Mouse (Mus musculus): Measurements from ENCODE around the gene Lamb3. TPM values are rescaled to one million over a fixed set of nuclear protein-coding genes. Genes with fewer than 3 reads are reported as not detected.
"Not testable (repeated sequence)": the region's sequence is repeated elsewhere in the genome, so short reads cannot be mapped to it uniquely, and the experiment has no call there.

Gene Lamb3
- polyA plus RNA-seq, 1 experiment from 2014 or later = 4.3 TPM

DNA sequence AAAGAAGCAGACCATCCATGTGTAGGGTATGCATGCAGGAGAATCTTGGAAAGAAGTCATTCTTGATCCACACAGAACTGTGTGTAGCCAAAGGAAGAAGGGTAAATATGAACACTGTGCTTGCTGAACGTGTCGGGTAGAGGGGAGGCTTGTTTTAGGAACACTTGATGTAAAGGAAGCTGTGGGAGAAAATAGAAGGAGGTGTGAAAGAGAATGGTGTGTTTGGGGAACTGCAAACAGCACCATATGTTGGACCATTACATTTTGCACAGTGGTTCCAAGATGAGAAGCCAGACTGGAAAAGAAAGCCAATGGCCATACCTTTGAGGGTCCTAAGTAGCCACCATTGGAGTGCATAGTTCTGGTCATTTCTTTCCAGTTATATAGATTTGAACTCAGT lies 42.5 kb downstream of the Lamb3 start:
- Histone ChIP-seq H3K27me3 (replicated peaks; ENCODE audit: control insufficient read depth, insufficient read depth, low read length) (no peaks in the 10 kb centered on the region), H3K27ac (ENCODE audit: low read length) (no peak overlapping the region), H3K4me3 (ENCODE audit: low read length) (no peak overlapping the region), H3K9ac (ENCODE audit: low read depth, low read length) (no peak overlapping the region), H3K4me2 (ENCODE audit: low read depth, low read length) (no peak overlapping the region), H3K9me3 (ENCODE audit: control insufficient read depth, low read length) (no peaks in the 10 kb centered on the region), H3K36me3 (ENCODE audit: control insufficient read depth, insufficient read depth, low read length) (no peaks in the 10 kb centered on the region), H3K4me1 (ENCODE audit: control insufficient read depth, insufficient read depth, low read length) (no peaks in the 10 kb centered on the region)
- no peak for ATAC-seq
- 87% methylated on average over 2 of the region's 2 CpGs for WGBS

- Histone ChIP-seq H3K27ac (ENCODE audit: low read length) (no peak overlapping the region), H3K9me3 (ENCODE audit: control insufficient read depth, low read length) (no peaks in the 10 kb centered on the region), H3K9ac (ENCODE audit: low read depth, low read length) (no peak overlapping the region), H3K4me1 (ENCODE audit: control insufficient read depth, insufficient read depth, low read length) (no peaks in the 10 kb centered on the region), H3K27me3 (replicated peaks; ENCODE audit: control insufficient read depth, insufficient read depth, low read length) (no peaks in the 10 kb centered on the region), H3K4me3 (ENCODE audit: low read length) (no peak overlapping the region), H3K36me3 (ENCODE audit: control insufficient read depth, insufficient read depth, low read length) (no peaks in the 10 kb centered on the region), H3K4me2 (ENCODE audit: low read depth, low read length) (no peak overlapping the region)
- ATAC-seq = no peak
- 74% methylated on average over 7 of the region's 7 CpGs for WGBS
Observed at GRCm38 (mm10) chr1:193251386-193251785, 43.9 kb downstream of the Lamb3 start.

DNA sequence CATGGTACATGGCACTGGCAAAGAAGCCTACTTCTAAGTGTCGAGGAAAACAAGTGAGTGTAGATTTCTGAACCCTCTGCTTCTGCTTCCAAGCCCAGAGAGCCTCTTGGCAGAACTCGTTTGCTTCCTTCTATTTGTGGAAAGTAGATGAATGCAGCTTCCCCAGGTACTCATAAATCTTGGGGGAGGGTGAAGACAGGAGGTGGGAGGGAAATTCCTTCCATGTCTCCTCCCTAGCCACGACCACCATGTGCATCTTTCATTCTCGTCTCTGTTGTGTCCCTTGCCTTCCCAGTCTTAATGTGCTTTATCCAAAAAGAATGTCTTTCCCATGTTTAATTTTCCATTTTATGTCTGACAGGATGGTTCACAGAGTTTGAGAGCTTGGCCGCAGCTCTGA lies 45.1 kb downstream of the Lamb3 start:
- H3K4me2 ChIP-seq (ENCODE audit: low read depth, low read length) = no peak overlapping the region
- no peaks in the 10 kb centered on the region for H3K36me3 ChIP-seq (ENCODE audit: control insufficient read depth, insufficient read depth, low read length)

DNA sequence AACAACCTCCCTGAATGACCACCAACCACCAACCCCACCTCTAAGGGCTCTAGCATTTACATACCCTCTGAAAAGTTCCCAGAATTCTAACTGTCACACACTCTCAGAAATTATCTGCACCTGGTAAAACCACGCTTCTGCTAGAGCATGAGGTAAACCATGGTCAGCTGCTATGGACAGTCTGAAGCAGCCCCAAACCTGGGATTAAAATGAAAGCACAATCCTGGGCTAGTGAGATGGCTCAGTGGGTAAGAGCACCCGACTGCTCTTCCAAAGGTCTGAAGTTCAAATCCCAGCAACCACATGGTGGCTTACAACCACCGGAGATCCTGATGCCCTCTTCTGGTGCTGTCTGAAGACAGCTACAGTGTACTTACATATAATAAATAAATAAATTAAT lies 46.4 kb downstream of the Lamb3 start:
- 74% methylated on average over 3 of the region's 3 CpGs for WGBS
- H3K36me3 ChIP-seq (ENCODE audit: control insufficient read depth, insufficient read depth, low read length); H3K27ac ChIP-seq (ENCODE audit: low read length); H3K9ac ChIP-seq (ENCODE audit: low read depth, low read length); ATAC-seq; H3K27me3 ChIP-seq (replicated peaks; ENCODE audit: control insufficient read depth, insufficient read depth, low read length); H3K4me1 ChIP-seq (ENCODE audit: control insufficient read depth, insufficient read depth, low read length); H3K4me3 ChIP-seq (ENCODE audit: low read length); H3K4me2 ChIP-seq (ENCODE audit: low read depth, low read length); H3K9me3 ChIP-seq (ENCODE audit: control insufficient read depth, low read length): not testable (repeated sequence)

More for the DNA sequence above, 45.1 kb downstream of the Lamb3 start:
- Histone ChIP-seq H3K9ac (ENCODE audit: low read depth, low read length) (no peak overlapping the region), H3K9me3 (ENCODE audit: control insufficient read depth, low read length) (no peaks in the 10 kb centered on the region), H3K4me3 (ENCODE audit: low read length) (no peak overlapping the region), H3K27me3 (replicated peaks; ENCODE audit: control insufficient read depth, insufficient read depth, low read length) (no peaks in the 10 kb centered on the region), H3K27ac (ENCODE audit: low read length) (no peak overlapping the region), H3K4me1 (ENCODE audit: control insufficient read depth, insufficient read depth, low read length) (no peaks in the 10 kb centered on the region)
- WGBS = 18% methylated on average over 5 of the region's 5 CpGs
- peak; percentile 36; the same call in 1 of the 2 replicates for ATAC-seq

DNA sequence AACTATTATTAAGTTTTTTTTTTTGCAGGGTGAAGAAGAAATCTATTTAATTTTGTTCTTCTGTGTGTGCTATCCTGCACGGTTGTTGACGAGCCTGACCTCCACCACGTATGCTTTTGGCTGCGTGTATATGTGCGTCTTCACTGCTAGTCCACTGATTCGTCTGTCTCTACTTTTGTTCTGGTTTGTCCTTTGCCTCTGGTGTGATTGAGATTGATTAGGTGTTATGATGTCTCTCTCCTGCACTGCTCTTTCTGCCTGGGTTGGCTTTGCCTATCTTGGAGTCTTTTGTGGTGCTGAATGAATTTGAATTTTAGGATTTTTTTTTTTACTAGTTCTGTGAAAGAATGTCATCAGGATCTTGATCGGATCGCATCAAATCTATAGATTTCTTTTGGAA lies 47.5 kb downstream of the Lamb3 start:
- H3K4me1 ChIP-seq (ENCODE audit: control insufficient read depth, insufficient read depth, low read length) = no peaks in the 10 kb centered on the region
- H3K4me3 ChIP-seq (ENCODE audit: low read length) = no peak overlapping the region
- no peaks in the 10 kb centered on the region for H3K27me3 ChIP-seq (replicated peaks; ENCODE audit: control insufficient read depth, insufficient read depth, low read length)
- 62% methylated on average over 8 of the region's 8 CpGs for WGBS
- no peak for ATAC-seq
- no peak overlapping the region for H3K27ac ChIP-seq (ENCODE audit: low read length)
- H3K4me2 ChIP-seq (ENCODE audit: low read depth, low read length) = no peak overlapping the region
- H3K9me3 ChIP-seq (ENCODE audit: control insufficient read depth, low read length) = no peaks in the 10 kb centered on the region
- H3K9ac ChIP-seq (ENCODE audit: low read depth, low read length) = no peak overlapping the region
- H3K36me3 ChIP-seq (ENCODE audit: control insufficient read depth, insufficient read depth, low read length) = no peaks in the 10 kb centered on the region

DNA sequence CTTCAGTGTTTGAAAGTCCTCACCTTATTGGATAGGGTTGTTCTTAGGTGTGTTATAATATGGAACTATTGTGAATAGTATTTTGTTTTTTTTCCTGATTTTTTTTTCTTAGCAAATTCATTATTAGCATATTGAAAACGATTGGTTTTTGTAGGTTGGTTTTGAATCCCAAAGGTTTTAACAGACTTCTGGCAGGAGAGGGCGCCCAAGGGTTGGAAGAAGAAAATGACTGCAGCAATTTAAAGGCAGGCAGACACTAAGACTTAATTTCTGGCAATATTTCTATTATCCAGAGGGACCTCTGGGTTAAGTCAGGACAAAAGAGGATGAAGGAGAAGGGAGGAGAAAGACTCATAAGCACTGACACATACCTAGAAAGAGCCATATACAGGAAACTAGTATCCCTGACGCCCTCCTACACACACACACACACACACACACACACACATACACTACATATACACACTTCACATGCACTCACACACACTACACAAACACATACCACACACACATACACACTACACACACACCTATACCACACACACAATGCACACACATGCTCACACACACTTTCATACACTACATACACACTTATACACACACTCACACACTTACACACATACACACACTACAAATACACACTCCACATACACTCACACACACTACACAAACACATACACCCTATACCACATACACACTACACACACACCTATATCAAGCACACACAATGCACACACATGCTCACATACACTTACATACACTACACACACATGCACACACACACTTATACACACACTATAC lies 48.2 kb downstream of the Lamb3 start:
- ATAC-seq = peak; percentile 28; the same call in 1 of the 2 replicates
- H3K27ac ChIP-seq (ENCODE audit: low read length) = no peak overlapping the region
- no peaks in the 10 kb centered on the region for H3K4me1 ChIP-seq (ENCODE audit: control insufficient read depth, insufficient read depth, low read length)
- H3K36me3 ChIP-seq (ENCODE audit: control insufficient read depth, insufficient read depth, low read length) = no peaks in the 10 kb centered on the region
- no peak overlapping the region for H3K4me3 ChIP-seq (ENCODE audit: low read length)
- no peak overlapping the region for H3K4me2 ChIP-seq (ENCODE audit: low read depth, low read length)
- no peak overlapping the region for H3K9ac ChIP-seq (ENCODE audit: low read depth, low read length)
- H3K27me3 ChIP-seq (replicated peaks; ENCODE audit: control insufficient read depth, insufficient read depth, low read length) = no peaks in the 10 kb centered on the region
- WGBS = 25% methylated on average over 3 of the region's 3 CpGs
- no peaks in the 10 kb centered on the region for H3K9me3 ChIP-seq (ENCODE audit: control insufficient read depth, low read length)

GRCm38 (mm10) chr1:193256289-193256577 lies 48.7 kb downstream of the Lamb3 start:
- no peaks in the 10 kb centered on the region for H3K9me3 ChIP-seq (ENCODE audit: control insufficient read depth, low read length)
- no peaks in the 10 kb centered on the region for H3K4me1 ChIP-seq (ENCODE audit: control insufficient read depth, insufficient read depth, low read length)
- no peaks in the 10 kb centered on the region for H3K36me3 ChIP-seq (ENCODE audit: control insufficient read depth, insufficient read depth, low read length)
- no peaks in the 10 kb centered on the region for H3K27me3 ChIP-seq (replicated peaks; ENCODE audit: control insufficient read depth, insufficient read depth, low read length)
- H3K9ac ChIP-seq (ENCODE audit: low read depth, low read length) = no peak overlapping the region
- no peak overlapping the region for H3K4me3 ChIP-seq (ENCODE audit: low read length)
- H3K27ac ChIP-seq (ENCODE audit: low read length) = no peak overlapping the region
- no peak; the same call in 1 of the 2 replicates for ATAC-seq
- no peak overlapping the region for H3K4me2 ChIP-seq (ENCODE audit: low read depth, low read length)

GRCm38 (mm10) chr1:193256621-193257098 lies 49.2 kb downstream of the Lamb3 start:
- no peak overlapping the region for H3K27ac ChIP-seq (ENCODE audit: low read length)
- ATAC-seq = no peak

GRCm38 (mm10) chr1:193259559-193259958 lies 52.1 kb downstream of the Lamb3 start:
- Histone ChIP-seq H3K27me3 (replicated peaks; ENCODE audit: control insufficient read depth, insufficient read depth, low read length) (no peaks in the 10 kb centered on the region), H3K36me3 (ENCODE audit: control insufficient read depth, insufficient read depth, low read length) (no peaks in the 10 kb centered on the region), H3K27ac (ENCODE audit: low read length) (no peak overlapping the region), H3K4me3 (ENCODE audit: low read length) (no peak overlapping the region), H3K4me2 (ENCODE audit: low read depth, low read length) (no peak overlapping the region), H3K9ac (ENCODE audit: low read depth, low read length) (no peak overlapping the region), H3K4me1 (ENCODE audit: control insufficient read depth, insufficient read depth, low read length) (peaks cover 3% of the 10 kb centered on the region; the same call in 1 of the 2 replicates), H3K9me3 (ENCODE audit: control insufficient read depth, low read length) (no peaks in the 10 kb centered on the region)
- ATAC-seq = no peak
- 82% methylated on average over 9 of the region's 9 CpGs for WGBS

More at GRCm38 (mm10) chr1:193256621-193257098, 49.2 kb downstream of the Lamb3 start:
- Histone ChIP-seq H3K27me3 (replicated peaks; ENCODE audit: control insufficient read depth, insufficient read depth, low read length) (no peaks in the 10 kb centered on the region), H3K4me2 (ENCODE audit: low read depth, low read length) (no peak overlapping the region), H3K4me3 (ENCODE audit: low read length) (no peak overlapping the region), H3K36me3 (ENCODE audit: control insufficient read depth, insufficient read depth, low read length) (no peaks in the 10 kb centered on the region), H3K4me1 (ENCODE audit: control insufficient read depth, insufficient read depth, low read length) (no peaks in the 10 kb centered on the region), H3K9me3 (ENCODE audit: control insufficient read depth, low read length) (no peaks in the 10 kb centered on the region), H3K9ac (ENCODE audit: low read depth, low read length) (no peak overlapping the region)
- 41% methylated on average over 5 of the region's 5 CpGs for WGBS

Measured in intestine, embryonic 16.5 days (tissue).